Mouse (Mus musculus) splenic B cell, adult 2 months (primary cell): ENCODE data around the gene Gm28490.
"Not testable (repeated sequence)": the region's sequence is repeated elsewhere in the genome, so short reads cannot be mapped to it uniquely, and the experiment has no call there.

Source experiments
- DNase-seq: peaks from one replicate; pipeline ENCODE4 v3.0.0-alpha.2; 2011; ENCODE audit warnings: low read depth, low spot score
- H3K27me3 ChIP-seq: 2 replicates; pipeline ENCODE4 v1.6.1; 2012; ENCODE audit warnings: mild to moderate bottlenecking, low read length, moderate library complexity, mixed read lengths; ENCODE audit not compliant: control insufficient read depth, poor library complexity, insufficient read depth, severe bottlenecking
- H3K36me3 ChIP-seq: 2 replicates; pipeline ENCODE4 v1.6.1; 2012; ENCODE audit warnings: mild to moderate bottlenecking, low read length, moderate library complexity, mixed read lengths; ENCODE audit not compliant: control insufficient read depth, poor library complexity, insufficient read depth, severe bottlenecking

Gene Gm28490

GRCm38 (mm10) chrY:31634656-31635055, at the start of gene Gm28490:
Gene Gm28490 (minus strand): TSS chrY:31634756.
- H3K27me3 ChIP-seq, H3K36me3 ChIP-seq, DNase-seq: not testable (repeated sequence)
